Mouse (Mus musculus) CH12.LX (cell line): Measurements from ENCODE around the gene Ccdc169. TPM values are rescaled to one million over a fixed set of nuclear protein-coding genes. Genes with fewer than 3 reads are reported as not detected.
A peak's percentile ranks its signal among the peaks of the same experiment; 100 is the strongest.

Experiments
- DNase-seq: peaks from one replicate; pipeline ENCODE4 v3.0.0-alpha.2; 2013; ENCODE audit errors: extremely low read depth
- H3K27ac ChIP-seq: 2 replicates; pipeline ENCODE4 v1.5.1; 2012; ENCODE audit warnings: low read depth, mild to moderate bottlenecking, control low read depth, moderate library complexity; ENCODE audit not compliant: insufficient read depth
- H3K27me3 ChIP-seq: replicated peaks from 2 replicates; pipeline ENCODE3; 2012; ENCODE audit warnings: inconsistent platforms
- H3K36me3 ChIP-seq, 2 experiments: replicated peaks in 1 of 2; 2 replicates each; pipeline versions ENCODE3 to v1.6.1; 2012; ENCODE audit warnings: inconsistent platforms in 1 of 2, low read length in 1 of 2, mild to moderate bottlenecking in 1 of 2, mixed read lengths in 1 of 2, moderate library complexity in 1 of 2; ENCODE audit not compliant: control insufficient read depth in 1 of 2, insufficient read depth in 1 of 2
- H3K4me1 ChIP-seq, 2 experiments: 2 replicates each; pipeline ENCODE4 v1.6.1; 2012; ENCODE audit warnings: inconsistent platforms in 1 of 2, moderate library complexity in 1 of 2; ENCODE audit not compliant: insufficient read depth in 2 of 2, control insufficient read depth in 1 of 2
- H3K4me2 ChIP-seq: 2 replicates; pipeline ENCODE4 v1.6.1; 2012; ENCODE audit warnings: low read depth, mild to moderate bottlenecking, control low read depth; ENCODE audit not compliant: poor library complexity, insufficient read depth, severe bottlenecking
- H3K4me3 ChIP-seq, 3 experiments: fragments of 150-350 bp in 1 of 3; sonication (generic) in 1 of 3; replicated peaks in 1 of 3; 2 replicates each; pipeline versions ENCODE3 to v1.5.1; 2011 to 2012; ENCODE audit warnings: low read depth in 2 of 3, low read length in 2 of 3, mild to moderate bottlenecking in 2 of 3, moderate library complexity in 2 of 3, control low read depth in 1 of 3, improper control_type of control experiment in 1 of 3, inconsistent platforms in 1 of 3, mixed read lengths in 1 of 3; ENCODE audit not compliant: poor library complexity in 1 of 3
- H3K79me2 ChIP-seq: replicated peaks from 2 replicates; pipeline ENCODE4 v1.6.1; 2012; ENCODE audit warnings: mild to moderate bottlenecking, moderate library complexity; ENCODE audit not compliant: control insufficient read depth, poor library complexity, insufficient read depth, severe bottlenecking; ENCODE audit errors: extremely low read depth
- H3K9ac ChIP-seq: 2 replicates; pipeline ENCODE4 v1.6.1; 2012; ENCODE audit warnings: low read depth, mild to moderate bottlenecking, control low read depth, moderate library complexity; ENCODE audit not compliant: insufficient read depth
- H3K9me3 ChIP-seq: replicated peaks from 2 replicates; pipeline ENCODE3; 2012; ENCODE audit warnings: low read length, inconsistent platforms, mixed read lengths
- BHLHE40 ChIP-seq: IDR thresholded peaks from 2 replicates; pipeline ENCODE4 v1.6.1; 2011; ENCODE audit warnings: mild to moderate bottlenecking, low read depth, low read length, improper control_type of control experiment
- CTCF ChIP-seq, 2 experiments: IDR thresholded peaks in 1 of 2; conservative IDR thresholded peaks in 1 of 2; 2 replicates each; pipeline ENCODE4 v1.5.1; 2011 to 2012; ENCODE audit warnings: low read depth in 2 of 2, low read length in 2 of 2, improper control_type of control experiment in 1 of 2, inconsistent platforms in 1 of 2, mild to moderate bottlenecking in 1 of 2, moderate library complexity in 1 of 2
- E2F4 ChIP-seq: IDR thresholded peaks from 2 replicates; pipeline ENCODE4 v1.6.1; 2011; ENCODE audit warnings: low read depth, low read length, improper control_type of control experiment; ENCODE audit not compliant: insufficient replicate concordance
- ELF1 ChIP-seq: IDR thresholded peaks from 2 replicates; pipeline ENCODE4 v1.6.1; 2014; ENCODE audit warnings: low read depth, mild to moderate bottlenecking, inconsistent platforms, low read length, improper control_type of control experiment
- GABPA ChIP-seq: IDR thresholded peaks from 2 replicates; pipeline ENCODE4 v1.6.1; 2012; ENCODE audit warnings: low read depth, low read length, improper control_type of control experiment, inconsistent platforms; ENCODE audit not compliant: insufficient replicate concordance
- IRF4 ChIP-seq: IDR thresholded peaks from 2 replicates; pipeline ENCODE4 v1.6.1; 2014; ENCODE audit warnings: low read depth, mild to moderate bottlenecking, inconsistent platforms, low read length, improper control_type of control experiment
- JUN ChIP-seq: IDR thresholded peaks from 2 replicates; pipeline ENCODE4 v1.6.1; 2011; ENCODE audit warnings: low read depth, mild to moderate bottlenecking, low read length, improper control_type of control experiment, moderate library complexity; ENCODE audit not compliant: insufficient read depth
- KAT2A ChIP-seq: IDR thresholded peaks from 2 replicates; pipeline ENCODE4 v1.6.1; 2012; ENCODE audit warnings: low read length, improper control_type of control experiment, inconsistent platforms; ENCODE audit not compliant: insufficient replicate concordance
- MAX ChIP-seq: IDR thresholded peaks from 2 replicates; pipeline ENCODE4 v1.6.1; 2011; ENCODE audit warnings: low read length, improper control_type of control experiment
- MEF2A ChIP-seq: IDR thresholded peaks from 2 replicates; pipeline ENCODE4 v1.6.1; 2014; ENCODE audit warnings: low read depth, mild to moderate bottlenecking, inconsistent platforms, low read length, improper control_type of control experiment, borderline replicate concordance
- NELFE ChIP-seq: IDR thresholded peaks from 2 replicates; pipeline ENCODE4 v1.6.1; 2011; ENCODE audit warnings: low read depth, low read length, improper control_type of control experiment
- NRF1 ChIP-seq: IDR thresholded peaks from 2 replicates; pipeline ENCODE4 v1.6.1; 2014; ENCODE audit warnings: low read depth, mild to moderate bottlenecking, inconsistent platforms, low read length, improper control_type of control experiment, moderate library complexity
- PAX5 ChIP-seq: IDR thresholded peaks from 2 replicates; pipeline ENCODE4 v1.6.1; 2012; ENCODE audit warnings: low read length, inconsistent platforms, mixed read lengths
- POLR2A ChIP-seq: IDR thresholded peaks from 2 replicates; pipeline ENCODE4 v1.6.1; 2011; ENCODE audit warnings: low read depth, mild to moderate bottlenecking, improper control_type of control experiment, low read length
- SIN3A ChIP-seq: IDR thresholded peaks from 2 replicates; pipeline ENCODE4 v1.6.1; 2012; ENCODE audit warnings: low read length, improper control_type of control experiment, inconsistent platforms
- TBP ChIP-seq: conservative IDR thresholded peaks from 2 replicates; pipeline ENCODE4 v1.6.1; 2011; ENCODE audit warnings: low read depth, low read length, improper control_type of control experiment
- TCF12 ChIP-seq: IDR thresholded peaks from 2 replicates; pipeline ENCODE4 v1.6.1; 2014; ENCODE audit warnings: low read depth, mild to moderate bottlenecking, inconsistent platforms, low read length, improper control_type of control experiment
- USF2 ChIP-seq: conservative IDR thresholded peaks from 2 replicates; pipeline ENCODE4 v1.6.1; 2011; ENCODE audit warnings: low read depth, low read length, improper control_type of control experiment
- ZKSCAN1 ChIP-seq: IDR thresholded peaks from 2 replicates; pipeline ENCODE4 v1.6.1; 2012; ENCODE audit warnings: low read depth, inconsistent platforms, low read length, improper control_type of control experiment, borderline replicate concordance
- ZNF384 ChIP-seq: IDR thresholded peaks from 2 replicates; pipeline ENCODE4 v1.6.1; 2012; ENCODE audit warnings: low read depth, low read length, improper control_type of control experiment, inconsistent platforms
- dilution Hi-C: fragments of 300-500 bp; cut with MboI; formaldehyde crosslinking; loops from 2 replicates; pipeline ENCODE4 v1.14.3; 2020; ENCODE audit warnings: low sequenced_read_pairs; ENCODE audit not compliant: extremely low pct_unique_long_range_greater_than_20kb, extremely low pct_ligation_motif_present
- in situ Hi-C: fragments of 300-500 bp; cut with MboI; formaldehyde crosslinking; loops from 3 replicates; pipeline ENCODE4 v1.14.3; 2019; ENCODE audit warnings: low sequenced_read_pairs, low pct_ligation_motif_present, low pct_unique_long_range_greater_than_20kb, mixed read lengths
- polyA plus RNA-seq: library from polyadenylated mRNA; unstranded; fragments of >175 nt; gene quantifications from 2 replicates; pipeline ENCODE4 v1.2.1, GENCODE M21; 2012; ENCODE audit warnings: low read depth; ENCODE audit not compliant: insufficient read length
- total RNA-seq, 2 experiments: library from RNA; depleted of rRNA; stranded (reverse); fragments of 300-350 nt in 1 of 2; fragments of >200 nt in 1 of 2; gene quantifications; 2 replicates each; pipeline ENCODE4 v1.2.3; 2012 to 2014

Ccdc169 gene
- total and polyA plus RNA-seq, 3 experiments, result 0.08 to 0.10 TPM; not detected in 1

GRCm38 (mm10) chr3:55115071-55115470, 22.1 kb upstream of the Ccdc169 start:
- peaks cover 26 to 44% of the 10 kb centered on the region in 2 experiments for H3K36me3 ChIP-seq
- in situ Hi-C loops, result no loop called here
- H3K79me2 ChIP-seq, result peaks cover 62% of the 10 kb centered on the region
- peaks cover 7 to 31% of the 10 kb centered on the region in 2 experiments for H3K4me1 ChIP-seq
- dilution Hi-C loops, result no loop called here
- H3K4me3 ChIP-seq, result no peak overlapping the region
- no peak for TF ChIP-seq TCF12
- peak in 1 of 2 experiments; percentile 13; a peak in 1 of 4 replicates for TF ChIP-seq CTCF (conservative IDR thresholded peaks at IDR 0.05 in 1 of 2, IDR thresholded peaks at IDR 0.05 in 1 of 2; ENCODE audit: low read depth in 2 of 2, low read length in 2 of 2)
- peak; percentile 42; the same call in 1 of the 2 replicates for TF ChIP-seq ZNF384
- no peak for TF ChIP-seq ZKSCAN1
- no peak for TF ChIP-seq ELF1
- TF ChIP-seq, all 38 proteins: peak for 2
- Histone ChIP-seq H3K4me2 (no peak overlapping the region), H3K9ac (no peak overlapping the region), H3K27ac (no peak overlapping the region), H3K27me3 (no peaks in the 10 kb centered on the region), H3K9me3 (no peaks in the 10 kb centered on the region)
- DNase-seq, result no peak

- dilution Hi-C loops, result no loop called here
- TF ChIP-seq GABPA, result no peak
- no peak for TF ChIP-seq POLR2A
- no peak for TF ChIP-seq MAX
- no peak overlapping the region for H3K27ac ChIP-seq
- H3K79me2 ChIP-seq, result peaks cover 70% of the 10 kb centered on the region
- H3K4me1 ChIP-seq, result peaks cover 5 to 31% of the 10 kb centered on the region in 2 experiments
- H3K4me3 ChIP-seq, result no peak overlapping the region
- H3K9ac ChIP-seq, result no peak overlapping the region
- H3K36me3 ChIP-seq, result peaks cover 34 to 53% of the 10 kb centered on the region in 2 experiments
- no peaks in the 10 kb centered on the region for H3K9me3 ChIP-seq
- in situ Hi-C loops, result no loop called here
- no peak for DNase-seq
- H3K27me3 ChIP-seq, result no peaks in the 10 kb centered on the region
- H3K4me2 ChIP-seq, result no peak overlapping the region
These were observed 21.1 kb upstream of the Ccdc169 start for GRCm38 (mm10) chr3:55115989-55116388.

GRCm38 (mm10) chr3:55119275-55119898, 17.8 kb upstream of the Ccdc169 start:
- in situ Hi-C loops, result no loop called here
- Histone ChIP-seq H3K4me1 (peaks cover 2 to 24% of the 10 kb centered on the region in 2 experiments; a peak in 3 of 4 replicates), H3K36me3 (peaks cover 59 to 85% of the 10 kb centered on the region in 2 experiments), H3K79me2 (peaks cover 48% of the 10 kb centered on the region), H3K9me3 (no peaks in the 10 kb centered on the region), H3K27me3 (no peaks in the 10 kb centered on the region), H3K27ac (no peak overlapping the region), H3K4me2 (no peak overlapping the region), H3K9ac (no peak overlapping the region), H3K4me3 (no peak overlapping the region)
- DNase-seq, result no peak
- dilution Hi-C loops, result no loop called here
- TF ChIP-seq PAX5 (no peak), TBP (no peak), E2F4 (no peak), GABPA (no peak), NELFE (no peak), IRF4 (no peak), BHLHE40 (no peak), KAT2A (no peak), MEF2A (no peak), SIN3A (no peak), JUN (no peak), TCF12 (no peak), CTCF (conservative IDR thresholded peaks at IDR 0.05 in 1 of 2, IDR thresholded peaks at IDR 0.05 in 1 of 2; ENCODE audit: low read depth in 2 of 2, low read length in 2 of 2) (no peak), POLR2A (no peak), USF2 (no peak), NRF1 (no peak)
- TF ChIP-seq, all 38 proteins: peak for 0
